Mouse (Mus musculus) fibroblast of lung, adult 2 months (primary cell): ENCODE measurements around the gene Irf8.

Source experiments
- DNase-seq: peaks from one replicate; pipeline ENCODE4 v3.0.0-alpha.2; 2011; ENCODE audit warnings: low read depth

Irf8 gene

DNA sequence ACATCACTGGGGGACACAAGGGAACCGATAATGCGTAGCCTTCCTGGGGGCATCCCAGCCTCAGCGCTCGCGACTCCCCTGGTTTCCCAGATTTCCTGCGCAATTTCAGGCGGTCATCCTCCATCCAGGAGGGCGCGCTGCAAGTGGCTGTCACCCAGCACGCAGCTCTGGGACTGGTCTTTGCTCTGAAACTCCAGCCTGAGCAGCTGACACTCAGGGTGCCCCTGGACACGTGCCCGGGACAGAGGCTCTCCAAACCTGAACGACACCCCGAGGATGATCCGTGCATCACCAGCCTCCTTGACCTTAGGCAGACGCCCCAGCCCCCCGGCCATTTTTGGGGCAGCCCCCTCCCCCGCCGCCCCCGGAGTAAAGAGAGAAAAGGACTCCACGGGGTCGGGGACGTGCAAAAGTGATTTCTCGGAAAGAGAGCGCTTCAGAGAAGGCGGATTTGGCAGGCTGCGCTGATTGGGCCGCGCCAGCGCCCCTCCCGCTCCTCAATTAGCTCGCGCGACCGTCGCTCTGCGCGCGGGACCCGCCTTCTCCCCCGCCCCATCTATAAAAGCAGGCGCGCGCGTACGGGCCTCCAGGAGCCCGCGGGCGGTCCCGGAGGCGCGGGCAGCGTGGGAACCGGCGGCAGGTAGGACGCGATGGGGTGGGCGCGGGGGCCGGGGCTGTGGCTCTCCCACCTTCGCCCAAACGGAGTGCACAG, at the start of gene Irf8:
TSS of gene Irf8 (plus strand) at position 589 of the 712 bp plus-strand sequence.
- DNase-seq = no peak

DNA sequence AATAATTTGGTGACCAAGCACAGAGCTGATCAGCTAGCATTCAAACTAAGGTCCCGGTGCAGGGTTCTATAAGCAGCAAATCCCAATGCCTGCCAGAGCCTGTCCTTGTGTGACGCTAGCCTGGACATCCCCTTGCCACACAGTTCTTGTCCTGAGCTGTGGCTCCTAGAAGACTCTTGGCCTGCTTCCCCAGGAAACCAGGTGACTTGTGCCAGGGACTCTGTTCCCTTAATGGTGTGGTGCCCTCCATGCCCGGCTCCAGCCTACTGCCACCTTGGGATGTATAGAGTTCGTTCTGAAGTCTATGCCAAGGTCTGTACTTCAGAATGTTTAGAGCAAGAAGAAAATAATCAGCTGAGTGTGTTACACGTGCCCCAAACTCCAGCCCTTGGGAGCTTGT, 49.6 kb upstream of the Irf8 start:
- no peak for DNase-seq

DNA sequence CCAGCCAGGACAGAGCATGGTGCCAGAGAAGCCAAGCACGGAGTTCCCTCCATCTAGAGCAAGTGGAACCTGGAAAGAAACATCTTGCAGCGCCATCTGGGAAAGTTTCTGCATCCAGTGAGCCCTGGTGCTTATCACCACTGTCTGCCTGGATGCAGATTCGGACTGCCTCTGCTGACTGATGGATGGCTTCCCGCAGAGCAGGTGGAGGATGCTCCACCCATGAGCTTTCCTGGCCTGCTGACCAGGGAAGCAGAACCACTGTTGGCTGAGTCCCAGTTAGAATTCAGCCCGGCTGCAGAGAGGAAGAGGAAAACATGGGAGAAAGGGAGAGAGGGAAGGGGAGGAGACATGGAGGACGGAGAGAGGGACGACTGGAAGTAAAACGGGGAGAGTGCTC, 48.4 kb upstream of the Irf8 start:
- no peak for DNase-seq

DNA sequence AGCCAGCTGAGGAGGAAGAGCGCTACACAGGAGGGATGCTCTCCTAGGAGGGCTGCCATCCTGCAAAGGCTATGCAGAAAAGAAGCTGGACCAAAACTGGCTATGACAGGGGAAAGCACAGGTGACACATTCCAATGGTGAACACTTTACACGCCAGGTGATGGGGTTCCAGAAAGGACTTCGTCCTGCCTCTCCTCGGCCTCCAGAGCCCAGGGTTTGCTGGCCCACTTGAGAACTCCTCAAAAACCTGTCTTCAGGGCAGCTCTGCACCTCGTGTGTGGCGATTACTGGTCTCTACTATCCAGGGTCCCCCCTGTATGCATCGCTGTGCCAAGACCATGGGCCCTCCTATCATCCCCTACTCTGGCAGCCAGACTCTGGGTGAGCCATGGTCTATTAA, 47.6 kb upstream of the Irf8 start:
- DNase-seq = no peak

DNA sequence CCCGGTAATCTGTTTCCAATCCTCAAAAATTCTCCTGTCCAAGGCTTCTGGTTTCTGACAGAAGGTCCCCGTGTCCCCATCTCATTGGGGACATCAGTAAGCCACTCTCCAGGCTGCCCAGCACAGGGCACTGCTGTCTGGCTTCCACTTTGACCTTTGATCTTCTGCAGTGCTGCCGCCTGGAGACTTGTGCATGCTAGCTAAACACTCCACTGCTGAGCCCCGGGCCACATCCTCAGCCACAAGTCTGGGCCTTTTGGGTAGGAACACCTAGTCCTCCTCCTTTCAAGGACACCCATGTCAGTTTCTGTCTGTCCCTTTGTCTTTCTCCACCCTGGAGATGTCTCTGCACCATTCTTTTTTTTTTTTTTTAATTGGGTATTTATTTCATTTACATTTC, 43.2 kb upstream of the Irf8 start:
- DNase-seq = no peak

DNA sequence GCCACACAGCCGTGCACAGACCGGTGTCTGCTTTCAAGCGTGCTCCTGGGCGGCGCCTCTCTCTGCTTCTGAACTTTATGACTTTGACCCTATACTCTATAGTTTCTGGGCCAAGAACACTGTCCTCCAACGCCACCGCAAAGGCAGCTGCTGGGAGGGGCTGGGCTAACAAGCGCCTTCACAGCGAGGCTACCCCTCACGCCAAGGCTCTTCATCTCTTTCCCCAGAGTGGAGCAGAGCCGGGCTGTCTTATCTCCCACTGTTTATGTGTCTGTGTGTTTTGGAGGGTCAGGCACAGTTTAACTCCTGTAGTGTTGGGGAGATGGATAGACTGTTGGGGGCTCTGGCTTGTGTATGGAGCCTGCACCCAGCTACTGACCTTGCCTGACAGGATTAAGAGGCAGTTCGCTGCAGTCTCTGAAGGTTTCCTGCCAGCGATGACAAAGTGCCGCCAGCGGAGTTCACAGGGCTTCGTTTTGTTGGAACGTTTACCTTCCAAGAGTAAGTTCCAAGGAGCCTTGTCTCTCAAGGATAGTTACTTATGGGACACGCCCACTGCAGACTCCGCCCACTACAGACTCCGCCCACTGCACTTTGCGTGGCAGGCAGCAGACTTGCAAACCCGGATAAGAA, 42.2 kb upstream of the Irf8 start:
- DNase-seq = no peak

DNA sequence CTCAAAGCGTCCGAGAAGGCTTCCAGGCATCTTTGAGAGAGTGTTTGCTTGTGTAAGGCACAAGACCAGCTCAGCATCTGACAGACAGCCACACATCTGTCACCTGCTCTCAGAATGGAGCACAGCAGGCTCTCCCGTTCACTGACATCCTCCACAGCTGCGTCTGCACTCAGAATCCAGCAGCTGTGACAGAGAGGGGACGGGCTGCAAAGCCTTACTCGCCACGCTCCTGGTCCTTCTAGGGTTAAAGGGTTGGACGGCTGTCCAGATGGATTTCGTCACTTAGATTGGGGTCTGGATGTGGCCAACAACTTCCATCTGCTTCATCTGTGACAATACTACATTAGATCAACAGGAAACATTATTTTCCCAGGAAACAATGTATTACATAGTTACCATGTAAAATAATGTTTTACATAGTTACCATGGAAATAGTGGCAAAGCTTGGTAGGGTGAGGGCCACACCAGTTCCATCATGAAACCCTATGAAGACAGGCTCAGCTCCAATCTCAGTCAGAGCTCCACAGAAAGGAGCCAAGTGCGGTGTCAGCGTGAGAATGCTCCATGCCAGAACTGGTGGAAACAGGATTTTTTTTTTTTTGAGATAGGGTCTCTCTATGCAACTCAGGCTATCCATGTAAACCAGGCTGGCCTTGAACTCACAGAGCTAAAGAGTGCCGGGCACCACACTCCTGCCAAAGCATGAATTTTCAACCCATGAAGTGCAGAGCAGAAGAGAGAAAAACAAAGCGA, 39.6 kb upstream of the Irf8 start:
- DNase-seq = no peak

DNA sequence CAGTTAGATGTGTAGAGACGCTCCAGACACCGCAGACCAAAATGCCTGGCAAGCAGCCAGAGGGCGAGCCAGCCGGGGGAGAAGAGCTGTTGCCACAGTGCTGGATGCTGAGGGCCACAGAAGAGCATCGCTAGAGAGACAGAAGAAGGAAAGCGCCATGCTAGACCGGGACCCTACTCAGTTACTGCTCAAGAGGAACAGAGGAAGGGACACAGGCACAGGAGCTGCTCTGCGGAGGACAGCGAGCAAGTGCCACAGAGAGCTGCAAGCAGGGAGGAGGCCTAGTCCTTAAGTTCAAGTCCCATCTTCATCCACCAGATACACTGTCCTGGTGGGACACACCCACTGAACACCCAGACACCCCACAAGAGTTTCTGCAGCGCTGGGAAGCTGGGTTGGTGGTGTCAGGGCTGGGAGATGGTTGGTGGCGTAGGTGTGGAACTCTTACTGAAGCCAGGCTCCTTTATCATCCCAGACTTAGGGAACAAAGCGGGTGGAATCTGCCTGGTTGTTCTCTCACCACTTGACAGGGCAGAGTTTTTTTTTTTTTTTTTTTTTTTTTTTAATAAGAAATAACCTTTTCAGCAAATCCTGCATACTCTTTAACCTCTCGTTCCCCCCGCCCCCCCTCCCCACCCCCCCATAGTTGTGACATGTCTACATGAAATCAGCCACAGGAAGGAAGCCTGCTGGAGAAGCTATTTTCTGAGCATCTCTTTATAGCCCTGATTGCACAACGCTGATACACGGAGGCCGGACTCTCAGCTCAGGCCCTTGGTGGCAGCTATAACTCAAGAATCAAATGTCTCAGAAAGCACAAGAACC, 38.8 kb upstream of the Irf8 start:
- no peak for DNase-seq

DNA sequence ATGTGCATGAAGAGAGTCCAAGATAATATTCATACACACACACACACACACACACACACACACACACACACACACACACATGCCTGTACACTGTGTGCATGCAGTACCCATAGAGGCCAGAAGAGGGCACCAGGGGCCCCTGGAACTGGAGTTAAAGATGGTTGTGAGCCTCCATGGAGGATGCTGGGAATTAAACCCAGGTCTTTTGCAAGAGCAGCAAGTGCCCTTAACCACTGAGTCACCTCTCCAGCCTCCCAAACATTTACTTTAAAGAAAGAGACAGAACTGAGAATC, 38.2 kb upstream of the Irf8 start:
- no peak for DNase-seq

DNA sequence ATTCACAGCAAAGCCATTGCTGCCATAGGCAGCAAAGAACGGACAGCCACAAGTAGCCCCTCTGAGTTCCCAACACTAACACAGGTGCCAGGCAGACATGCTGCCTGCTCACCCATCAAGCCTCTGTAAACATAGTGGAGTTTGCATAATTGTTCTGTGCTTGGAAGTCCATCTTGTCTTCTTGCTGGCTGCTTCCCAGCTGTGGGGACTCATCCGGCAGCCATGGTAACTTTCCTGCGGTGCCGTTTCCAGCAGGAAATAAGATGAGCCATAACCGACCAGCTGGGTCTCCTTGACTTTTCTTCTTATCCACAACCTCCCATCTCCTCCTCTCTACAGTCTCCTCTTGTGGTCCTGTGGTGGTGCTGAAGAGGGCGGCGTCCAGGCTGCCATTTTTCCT, 37.7 kb upstream of the Irf8 start:
- no peak for DNase-seq

DNA sequence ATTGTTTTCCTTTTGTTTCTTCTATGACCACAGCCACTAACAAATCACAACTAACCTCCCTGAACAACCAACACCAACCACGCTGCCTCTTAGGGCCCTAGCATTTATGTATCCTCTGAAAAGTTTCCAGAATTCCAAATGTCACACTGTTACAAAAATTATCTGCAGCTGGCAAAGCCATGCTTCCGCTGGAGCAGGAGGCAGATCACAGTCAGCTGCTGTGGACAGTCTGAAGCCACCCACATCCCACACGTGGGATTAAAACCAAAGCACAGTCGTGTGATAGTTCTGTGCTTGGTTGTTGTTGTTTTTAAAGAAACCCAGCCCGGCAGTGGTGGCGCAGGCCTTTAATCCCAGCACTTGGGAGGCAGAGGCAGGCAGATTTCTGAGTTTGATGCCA, 37.1 kb upstream of the Irf8 start:
- DNase-seq = no peak

DNA sequence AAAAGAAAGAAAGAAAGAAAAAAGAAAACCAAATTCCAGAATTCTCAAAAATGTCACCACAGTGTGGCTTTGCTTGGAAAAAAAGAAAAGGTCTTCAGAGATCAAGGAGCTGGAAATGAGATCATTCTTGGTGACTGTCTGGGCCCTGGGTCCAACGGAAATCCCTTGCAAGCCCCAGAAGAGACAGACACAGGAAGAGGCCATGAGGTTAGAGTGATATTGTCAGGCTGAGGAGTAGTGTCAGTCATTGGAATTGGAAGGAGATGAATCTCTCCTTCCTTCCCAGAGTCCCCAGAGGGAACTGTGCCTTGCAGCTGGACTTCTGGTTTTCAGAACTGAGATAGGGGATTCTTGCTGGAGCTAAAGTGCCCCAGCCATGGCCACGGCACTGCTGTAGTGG, 36.6 kb upstream of the Irf8 start:
- no peak for DNase-seq

DNA sequence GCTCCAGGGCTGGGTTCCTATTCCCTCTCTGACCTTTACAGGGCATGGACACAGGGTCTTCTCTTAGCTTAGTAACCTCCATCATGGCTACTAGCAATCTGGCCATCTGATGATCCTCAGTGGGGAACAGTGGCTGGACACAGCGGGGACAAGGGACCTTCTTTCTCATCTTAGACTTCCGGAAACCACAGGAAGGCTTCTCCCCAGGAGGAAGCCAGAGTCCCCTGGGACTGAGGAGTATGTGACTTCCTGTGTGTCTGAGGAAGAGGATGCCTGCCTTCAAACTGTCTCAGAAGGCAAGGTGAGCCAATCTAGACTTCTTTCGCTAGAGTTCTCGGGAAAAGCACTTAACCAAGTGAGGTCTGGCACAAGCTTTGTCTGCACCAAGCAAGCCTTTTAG, 36.1 kb upstream of the Irf8 start:
- DNase-seq = no peak

DNA sequence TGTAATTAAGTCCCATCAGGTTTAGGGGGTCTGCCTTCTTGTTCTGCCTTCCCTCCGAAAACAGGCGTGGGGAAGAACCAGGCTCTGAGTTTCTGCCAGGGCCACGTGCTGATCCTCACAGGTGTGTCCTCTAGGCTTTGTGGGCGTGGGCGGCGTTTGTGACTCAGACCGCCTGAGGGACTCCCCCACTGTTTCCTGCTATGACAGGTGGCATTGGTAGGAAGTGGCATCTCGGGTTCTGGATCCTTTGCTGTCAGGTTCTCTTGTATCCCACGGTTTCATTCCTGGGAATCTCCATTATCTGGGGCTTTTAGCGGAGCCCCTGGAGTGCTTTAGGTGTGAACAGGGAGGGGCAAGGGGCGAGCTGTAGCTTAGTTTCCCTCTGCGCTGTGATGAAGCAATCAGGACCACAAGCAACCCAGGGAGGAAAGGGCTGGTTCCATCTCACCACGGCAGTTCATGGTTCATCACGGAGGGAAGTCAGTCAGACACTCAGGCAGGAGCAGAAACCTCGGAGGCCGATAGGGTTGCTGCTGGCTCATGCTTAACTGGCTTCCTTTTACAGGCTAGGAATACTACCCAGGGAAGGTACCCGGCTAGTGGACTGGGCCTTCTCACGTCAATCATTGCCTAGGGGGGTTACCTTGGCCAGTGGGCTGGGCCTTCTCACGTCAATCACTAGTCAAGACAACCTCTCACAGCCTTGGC, 34.2 kb upstream of the Irf8 start:
- DNase-seq = no peak

DNA sequence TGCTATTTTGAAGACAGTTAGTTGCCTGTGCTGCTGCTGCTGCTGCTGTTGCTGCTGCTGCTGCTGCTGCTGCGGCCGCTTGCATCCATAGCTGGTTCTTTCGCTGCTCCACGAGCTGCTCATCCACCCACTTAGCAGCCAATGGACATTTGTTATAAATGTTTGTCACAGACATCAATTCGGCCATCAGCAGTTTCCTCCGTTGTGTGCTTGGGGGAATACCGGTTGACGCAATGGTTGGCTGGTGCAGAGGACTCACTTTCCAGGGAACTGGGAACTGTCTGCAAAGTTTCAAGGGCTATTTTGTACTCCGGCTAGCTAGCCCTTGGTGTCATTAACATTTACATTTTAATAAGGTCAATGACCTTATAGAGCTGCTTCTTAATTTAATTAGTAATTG, 32.0 kb upstream of the Irf8 start:
- no peak for DNase-seq

DNA sequence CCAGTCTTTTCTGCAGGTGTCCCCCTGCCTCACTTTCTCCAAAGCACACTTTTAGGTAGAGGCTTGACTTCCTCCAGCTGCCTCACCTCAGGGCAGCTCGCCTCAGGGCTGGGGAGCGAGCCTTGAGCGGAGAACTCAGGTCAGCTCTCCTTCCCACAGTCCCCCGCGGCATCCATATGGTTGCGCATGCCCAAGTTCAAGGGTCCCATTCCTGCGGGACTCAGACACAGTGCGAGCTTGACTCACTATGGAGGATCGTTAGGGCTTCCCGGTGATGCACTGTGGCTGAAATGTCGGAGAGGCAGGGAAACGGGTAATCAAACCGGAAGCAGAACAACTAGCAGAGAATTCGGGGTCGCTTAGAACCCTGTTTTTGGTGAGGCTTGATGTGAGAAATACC, 31.0 kb upstream of the Irf8 start:
- DNase-seq = no peak

DNA sequence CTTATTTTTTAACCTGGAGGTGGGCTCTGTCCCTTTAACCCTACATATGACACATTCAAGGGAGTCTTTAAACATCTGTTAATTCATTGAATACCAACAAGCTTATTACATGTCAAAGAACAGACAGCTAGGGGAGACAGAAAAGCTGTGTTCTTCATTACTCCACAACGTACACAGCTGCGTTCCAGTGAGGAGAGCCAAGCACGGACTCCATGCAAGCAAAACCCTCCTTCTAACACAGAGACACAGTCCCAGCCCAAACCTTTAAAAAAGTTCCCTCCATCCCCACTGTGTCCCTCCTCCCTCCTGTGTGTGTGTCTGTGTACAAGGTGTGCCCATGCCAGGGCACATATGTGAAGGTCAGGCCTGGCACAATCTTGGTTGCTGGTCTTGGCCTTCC, 30.0 kb upstream of the Irf8 start:
- DNase-seq = no peak

DNA sequence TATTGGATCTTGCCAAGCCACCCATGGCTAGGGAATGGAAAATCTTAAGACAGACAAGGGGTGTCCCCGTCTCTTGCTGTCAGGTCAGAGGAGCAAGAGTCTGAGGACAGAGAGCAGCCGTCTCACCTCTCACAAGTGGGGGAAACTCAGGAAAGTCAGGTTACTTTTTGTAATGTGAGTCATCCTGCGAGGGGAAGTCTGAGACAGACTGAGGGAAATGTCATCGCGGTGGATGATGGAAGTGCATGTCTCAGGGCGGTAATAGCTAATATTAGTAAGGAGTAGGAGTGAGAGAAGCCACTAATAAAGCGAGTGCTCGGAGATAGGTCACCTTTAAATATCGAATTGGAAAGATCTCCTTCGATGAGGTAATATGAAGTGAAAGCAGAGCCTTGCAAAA, 27.0 kb upstream of the Irf8 start:
- no peak for DNase-seq

DNA sequence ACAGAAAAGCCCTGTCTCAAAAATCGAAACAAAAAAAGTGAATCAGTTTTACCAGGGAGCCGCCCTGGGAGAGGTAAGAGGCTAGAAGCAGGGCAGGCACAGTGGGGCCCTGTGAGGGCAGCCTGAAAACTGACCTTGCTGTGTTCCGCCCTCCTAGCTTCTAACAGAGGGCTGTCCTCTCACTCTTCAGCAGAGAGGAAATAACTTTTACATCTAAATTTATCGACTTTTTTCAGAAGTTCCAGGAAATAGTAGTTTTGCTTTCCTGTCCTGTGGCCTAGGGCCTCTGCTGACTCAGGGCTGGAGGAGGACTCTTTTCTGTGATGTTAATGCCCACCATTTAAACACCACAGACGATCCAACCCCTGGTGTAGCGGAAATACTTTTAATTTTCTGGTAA, 21.0 kb upstream of the Irf8 start:
- no peak for DNase-seq

DNA sequence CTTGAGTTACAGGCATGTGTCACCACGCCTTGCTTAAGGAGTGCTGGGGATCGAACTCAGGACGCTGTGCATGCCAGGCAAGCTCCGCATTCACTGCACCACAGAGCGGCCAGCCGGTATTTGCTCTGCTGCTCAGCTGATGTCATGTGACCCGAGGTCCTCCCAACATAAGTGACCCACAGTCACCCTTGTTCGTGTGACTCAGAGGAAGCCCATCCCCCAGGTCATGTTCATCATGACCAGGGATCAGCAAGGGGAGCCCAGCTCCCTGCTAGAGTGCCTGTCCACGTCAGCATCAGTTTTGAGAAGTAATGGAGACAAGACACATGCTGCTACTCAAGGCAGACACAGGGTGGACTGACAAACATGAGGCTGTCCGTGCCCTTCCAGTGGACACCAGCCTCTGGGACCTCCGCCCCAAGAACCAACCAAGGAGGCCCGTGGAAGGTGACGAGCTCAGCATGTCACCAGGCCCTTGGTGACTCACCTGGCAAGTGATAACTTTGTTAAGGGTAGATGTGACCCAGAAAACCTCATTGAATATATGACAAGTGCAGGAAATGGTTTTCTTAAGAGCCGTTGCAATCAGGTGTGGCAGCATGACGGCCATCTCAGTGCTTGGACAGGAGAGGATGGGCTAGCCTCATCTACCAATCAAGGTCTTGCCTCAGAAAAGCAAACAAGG, 20.0 kb upstream of the Irf8 start:
- no peak for DNase-seq

DNA sequence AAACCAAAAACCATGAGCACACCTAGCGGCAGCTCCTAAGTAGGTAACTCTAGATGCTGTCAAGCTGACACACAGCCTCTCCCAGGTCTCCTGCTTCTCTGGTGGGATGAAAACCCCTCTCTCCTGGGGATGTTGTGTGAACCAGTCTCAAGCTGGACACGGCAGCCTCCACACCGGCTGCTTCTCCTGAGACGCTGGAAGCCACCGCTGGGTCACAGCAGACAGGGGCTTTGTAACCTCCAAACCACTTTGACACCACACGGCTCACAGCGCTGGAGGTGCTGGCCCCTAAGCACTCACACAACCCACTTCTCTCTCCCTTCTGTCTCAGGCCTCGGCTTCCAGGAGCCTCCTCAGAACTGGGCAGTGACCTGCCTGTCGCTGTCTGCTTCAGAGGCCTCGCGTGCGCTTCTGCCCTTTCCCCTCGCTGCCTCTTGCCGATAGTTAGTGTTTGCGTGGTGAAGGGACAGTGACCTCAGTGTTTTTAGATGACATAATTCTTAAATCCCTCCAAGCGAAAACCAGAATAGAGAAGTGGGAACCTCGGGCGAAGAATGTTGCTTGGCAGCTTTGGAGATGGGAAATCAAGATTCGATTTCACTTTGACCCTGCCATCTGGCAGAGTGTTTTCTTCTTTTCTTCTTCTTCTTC, 16.4 kb upstream of the Irf8 start:
- no peak for DNase-seq
